Mouse (Mus musculus) embryonic facial prominence, embryonic 12.5 days (tissue): Measurements from ENCODE around the gene Cep250. TPM values are rescaled to one million over a fixed set of nuclear protein-coding genes. Genes with fewer than 3 reads are reported as not detected.
A peak's percentile ranks its signal among the peaks of the same experiment; 100 is the strongest.

Experiments used
- ATAC-seq: fragments of 200-750 bp; cut with Nextera tagmentation; 2 replicates; pipeline ENCODE4 v1.8.0; 2017; ENCODE audit not compliant: insufficient number of reproducible peaks, insufficient read depth, low FRiP score, low TSS enrichment
- H3K27ac ChIP-seq: fragments of 300-500 bp; sonication (generic); 2 replicates; pipeline ENCODE4 v1.5.1; 2016; ENCODE audit warnings: mild to moderate bottlenecking
- H3K27me3 ChIP-seq: fragments of 300-500 bp; sonication (generic); 2 replicates; pipeline ENCODE4 v1.6.1; 2016; ENCODE audit warnings: mild to moderate bottlenecking, moderate library complexity
- H3K36me3 ChIP-seq: fragments of 300-500 bp; sonication (generic); 2 replicates; pipeline ENCODE4 v1.6.1; 2016; ENCODE audit warnings: mild to moderate bottlenecking
- H3K4me1 ChIP-seq: fragments of 300-500 bp; sonication (generic); 2 replicates; pipeline ENCODE4 v1.6.1; 2016
- H3K4me2 ChIP-seq: fragments of 300-500 bp; sonication (generic); replicated peaks from 2 replicates; pipeline ENCODE4 v1.6.1; 2016; ENCODE audit warnings: mild to moderate bottlenecking, moderate library complexity
- H3K4me3 ChIP-seq: fragments of 300-500 bp; sonication (generic); 2 replicates; pipeline ENCODE4 v1.5.1; 2016; ENCODE audit warnings: mild to moderate bottlenecking
- H3K9ac ChIP-seq: fragments of 300-500 bp; sonication (generic); 2 replicates; pipeline ENCODE4 v1.6.1; 2016; ENCODE audit warnings: mild to moderate bottlenecking, moderate library complexity
- H3K9me3 ChIP-seq: fragments of 300-500 bp; sonication (generic); 2 replicates; pipeline ENCODE4 v1.6.1; 2016; ENCODE audit warnings: mild to moderate bottlenecking, moderate library complexity
- WGBS: fragments of 180-500 bp; shearing (Covaris S2); methylation state at CpG from one replicate; pipeline ENCODE4 v1.1.7; 2016; 5-methylcytosine and 5-hydroxymethylcytosine counted together
- polyA plus RNA-seq: library from polyadenylated mRNA; unstranded; fragments of >200 nt; fragmentation: Nextera tagmentation; extraction: Ambion mirVana; gene quantifications from 2 replicates; pipeline ENCODE4 v1.2.1, GENCODE M21; 2016

Cep250 gene
- polyA plus RNA-seq, 1 experiment from 2014 or later, result 35.2 TPM

DNA sequence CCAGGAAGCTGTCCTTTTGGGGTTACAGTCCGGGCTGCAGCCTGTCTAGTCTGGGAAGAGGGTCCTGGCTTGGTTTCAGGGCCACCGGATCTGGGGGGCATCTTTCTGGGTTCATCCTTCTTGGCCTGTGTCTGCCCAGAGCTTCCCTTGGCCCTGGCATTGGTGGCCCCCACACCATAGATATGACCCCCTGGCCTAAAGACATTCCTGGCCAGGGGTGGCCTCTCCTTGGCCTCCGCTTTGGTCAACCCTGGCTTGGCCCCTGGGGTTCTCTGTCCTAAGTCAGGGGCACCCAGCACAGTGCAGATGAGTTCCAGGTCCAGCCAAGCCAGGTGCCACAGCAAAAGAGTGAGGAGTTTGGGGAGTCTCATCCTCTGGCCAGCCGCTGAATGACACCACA, 11.6 kb upstream of the Cep250 start:
- H3K9ac ChIP-seq, result peak overlapping the region; percentile 17; the same call in 1 of the 2 replicates
- peak overlapping the region; percentile 81 for H3K27ac ChIP-seq
- peaks cover 56% of the 10 kb centered on the region for H3K4me1 ChIP-seq
- peak overlapping the region; percentile 39 for H3K4me2 ChIP-seq
- H3K4me3 ChIP-seq, result peak overlapping the region; percentile 13
- no peaks in the 10 kb centered on the region for H3K27me3 ChIP-seq
- H3K9me3 ChIP-seq, result no peaks in the 10 kb centered on the region
- no peak for ATAC-seq
- H3K36me3 ChIP-seq, result no peaks in the 10 kb centered on the region
- WGBS, result 73% methylated on average over 4 of the region's 4 CpGs

- 0 out of 2 replicates have a peak, but pooled peaks have one; percentile 35 for ATAC-seq
- Histone ChIP-seq H3K27ac (peak within 1 kb of the TSS; percentile 81), H3K4me2 (peak within 1 kb of the TSS; percentile 39), H3K27me3 (no peaks in the 10 kb centered on the region), H3K4me3 (peak within 1 kb of the TSS; percentile 13), H3K4me1 (peaks cover 60% of the 10 kb centered on the region), H3K9ac (peak within 1 kb of the TSS; percentile 17; the same call in 1 of the 2 replicates), H3K36me3 (no peaks in the 10 kb centered on the region), H3K9me3 (no peaks in the 10 kb centered on the region)
- WGBS, result 20% methylated on average over 13 of the region's 13 CpGs
Measured at GRCm38 (mm10) chr2:155945124-155945523, 11.1 kb upstream of the Cep250 start, which contains the start of gene Gdf5. Gene Gdf5 (minus strand): TSS chr2:155945367.

DNA sequence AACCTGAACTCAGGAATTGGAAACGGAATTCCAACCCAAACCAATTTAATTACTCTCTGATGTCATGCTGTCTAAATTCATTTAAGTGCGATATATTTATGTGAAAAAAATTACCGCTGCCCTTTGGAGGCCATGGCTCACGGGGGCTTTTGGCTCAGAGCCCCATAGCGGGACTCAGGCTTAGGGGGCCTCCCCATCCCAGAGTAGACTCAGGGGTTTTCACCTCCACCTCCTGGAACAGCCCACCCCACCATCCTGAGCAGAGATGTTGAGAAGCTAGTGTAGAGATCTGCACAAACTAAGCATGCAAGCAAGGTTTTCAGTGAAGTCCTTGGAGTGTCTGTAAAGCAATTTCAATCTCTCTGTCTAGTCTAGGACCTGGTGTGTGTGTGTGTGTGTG, 10.7 kb upstream of the Cep250 start:
- Histone ChIP-seq H3K4me1 (peaks cover 62% of the 10 kb centered on the region), H3K4me3 (no peak overlapping the region), H3K36me3 (no peaks in the 10 kb centered on the region), H3K27me3 (no peaks in the 10 kb centered on the region), H3K9ac (no peak overlapping the region), H3K4me2 (0 out of 2 replicates have a peak overlapping the region, but pooled peaks have one; percentile 13), H3K27ac (peak overlapping the region; percentile 81), H3K9me3 (no peaks in the 10 kb centered on the region)
- ATAC-seq, result no peak
- WGBS, result 23% methylated on average over 5 of the region's 5 CpGs

- no peak for ATAC-seq
- H3K36me3 ChIP-seq, result no peaks in the 10 kb centered on the region
- 0 out of 2 replicates have a peak overlapping the region, but pooled peaks have one; percentile 81 for H3K27ac ChIP-seq
- no peaks in the 10 kb centered on the region for H3K27me3 ChIP-seq
- H3K9ac ChIP-seq, result no peak overlapping the region
- no peak overlapping the region for H3K4me3 ChIP-seq
- H3K4me2 ChIP-seq, result no peak overlapping the region
- H3K9me3 ChIP-seq, result no peaks in the 10 kb centered on the region
- peaks cover 62% of the 10 kb centered on the region for H3K4me1 ChIP-seq
- 3% methylated on average over 7 of the region's 7 CpGs for WGBS
Measured at GRCm38 (mm10) chr2:155946069-155946468, 10.2 kb upstream of the Cep250 start.

DNA sequence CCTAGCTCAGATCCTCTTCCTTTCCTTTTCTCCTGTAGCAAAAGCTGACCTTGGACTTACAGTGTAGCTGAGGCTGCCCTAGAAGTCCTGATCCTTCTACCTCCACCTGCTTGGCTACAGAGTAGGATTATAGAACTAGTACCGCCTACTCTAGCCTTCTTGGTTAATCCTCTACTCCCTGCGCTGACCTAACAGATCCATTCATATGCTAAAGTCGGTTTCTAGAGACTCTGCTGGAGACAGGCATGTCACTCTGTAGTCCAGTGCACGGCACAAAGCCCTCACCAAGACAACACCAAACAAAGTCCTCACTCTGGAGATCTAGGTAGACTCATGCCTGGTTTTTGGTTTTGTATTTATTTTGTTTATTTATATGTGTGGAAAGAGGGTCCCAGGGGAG, 9.8 kb upstream of the Cep250 start:
- Histone ChIP-seq H3K4me1 (peaks cover 62% of the 10 kb centered on the region), H3K9ac (no peak overlapping the region), H3K9me3 (no peaks in the 10 kb centered on the region), H3K27ac (no peak overlapping the region), H3K4me3 (no peak overlapping the region), H3K36me3 (no peaks in the 10 kb centered on the region), H3K27me3 (no peaks in the 10 kb centered on the region), H3K4me2 (no peak overlapping the region)
- no peak for ATAC-seq
- 20% methylated on average over 4 of the region's 4 CpGs for WGBS

GRCm38 (mm10) chr2:155947390-155948002, 8.8 kb upstream of the Cep250 start:
- Histone ChIP-seq H3K9ac (no peak overlapping the region), H3K27me3 (no peaks in the 10 kb centered on the region), H3K27ac (no peak overlapping the region), H3K4me3 (no peak overlapping the region), H3K4me2 (no peak overlapping the region), H3K9me3 (no peaks in the 10 kb centered on the region), H3K36me3 (no peaks in the 10 kb centered on the region), H3K4me1 (peaks cover 57% of the 10 kb centered on the region)
- no peak for ATAC-seq
- WGBS, result 63% methylated on average over 5 of the region's 5 CpGs

DNA sequence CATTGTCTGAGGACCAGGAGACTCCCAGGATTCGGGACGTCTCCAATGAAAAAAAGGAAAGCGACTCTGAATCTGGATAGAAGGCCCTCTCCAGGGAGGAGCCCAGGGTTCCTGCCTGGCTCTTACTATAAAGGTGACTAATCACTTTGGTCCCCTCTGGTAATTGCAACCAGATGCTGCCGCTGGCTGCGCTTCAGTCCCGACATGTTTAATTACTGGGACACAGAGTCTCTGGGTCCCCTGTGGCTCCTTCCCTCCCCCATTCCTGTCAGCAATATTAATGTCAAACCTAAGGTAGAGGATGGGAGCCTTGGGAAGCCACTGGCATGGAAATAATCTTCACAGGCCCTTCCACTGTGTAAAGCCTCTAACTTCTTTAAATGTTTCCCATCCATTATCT, 6.9 kb upstream of the Cep250 start:
- no peak overlapping the region for H3K9ac ChIP-seq
- no peaks in the 10 kb centered on the region for H3K36me3 ChIP-seq
- no peak overlapping the region for H3K4me3 ChIP-seq
- WGBS, result 8% methylated on average over 6 of the region's 6 CpGs
- H3K4me1 ChIP-seq, result peaks cover 41% of the 10 kb centered on the region
- ATAC-seq, result no peak
- no peaks in the 10 kb centered on the region for H3K9me3 ChIP-seq
- H3K4me2 ChIP-seq, result peak overlapping the region; percentile 15; the same call in 1 of the 2 replicates
- H3K27ac ChIP-seq, result no peak overlapping the region
- no peaks in the 10 kb centered on the region for H3K27me3 ChIP-seq

DNA sequence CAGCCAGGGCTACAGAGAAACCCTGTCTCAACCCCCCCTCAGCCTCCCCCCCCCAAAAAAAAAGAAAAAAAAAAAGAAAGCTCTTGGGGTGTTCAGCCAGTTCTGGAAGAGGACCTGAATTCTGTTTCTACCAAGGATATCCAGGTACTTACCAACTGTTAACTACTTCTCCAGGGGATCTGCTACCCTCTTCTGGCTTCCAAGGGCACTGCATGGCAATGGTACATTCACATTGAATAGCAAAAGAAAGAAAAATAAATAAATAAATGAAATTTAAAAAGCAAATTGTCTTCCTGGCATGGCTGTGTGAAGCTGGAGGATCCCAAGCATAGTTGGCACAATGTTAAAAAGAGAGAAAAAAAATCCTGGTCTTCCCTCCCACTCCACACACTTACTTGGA, 4.3 kb upstream of the Cep250 start:
- no peak overlapping the region for H3K4me3 ChIP-seq
- no peak overlapping the region for H3K9ac ChIP-seq
- ATAC-seq, result no peak
- peaks cover 16% of the 10 kb centered on the region for H3K4me1 ChIP-seq
- H3K9me3 ChIP-seq, result no peaks in the 10 kb centered on the region
- H3K4me2 ChIP-seq, result no peak overlapping the region
- no peaks in the 10 kb centered on the region for H3K36me3 ChIP-seq
- H3K27ac ChIP-seq, result no peak overlapping the region
- H3K27me3 ChIP-seq, result 0 out of 2 replicates have a peak, but pooled peaks cover 2% of the 10 kb centered on the region

DNA sequence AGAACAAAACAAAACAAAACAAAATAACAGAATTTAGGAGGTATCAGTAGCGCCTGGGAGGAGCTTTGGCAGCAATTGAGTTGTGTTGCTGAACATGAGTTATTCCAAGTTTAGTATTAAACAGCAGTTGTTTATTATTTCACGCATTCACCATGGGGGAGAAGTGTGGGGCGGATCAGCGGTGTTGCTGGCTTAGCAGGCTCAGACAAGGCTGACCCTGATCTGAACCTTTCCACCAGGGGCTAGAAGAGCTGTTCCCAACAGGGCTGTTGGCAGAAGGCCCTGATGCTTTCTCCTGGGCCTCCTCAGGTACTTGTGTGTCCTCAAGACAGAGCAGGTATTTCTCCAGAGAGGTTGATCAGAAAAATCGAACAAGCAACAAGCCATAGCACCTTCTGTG, 3.7 kb downstream of the Cep250 start:
- Histone ChIP-seq H3K4me1 (peaks cover 4% of the 10 kb centered on the region; the same call in 1 of the 2 replicates), H3K9ac (no peak overlapping the region), H3K4me3 (no peak overlapping the region), H3K4me2 (no peak overlapping the region), H3K27me3 (0 out of 2 replicates have a peak, but pooled peaks cover 2% of the 10 kb centered on the region), H3K27ac (no peak overlapping the region), H3K9me3 (no peaks in the 10 kb centered on the region), H3K36me3 (peaks cover 31% of the 10 kb centered on the region)
- ATAC-seq, result no peak
- WGBS, result 88% methylated on average over 5 of the region's 5 CpGs

- Histone ChIP-seq H3K27me3 (no peaks in the 10 kb centered on the region), H3K9ac (no peak overlapping the region), H3K4me3 (no peak overlapping the region), H3K4me2 (no peak overlapping the region), H3K9me3 (no peaks in the 10 kb centered on the region), H3K4me1 (peaks cover 4% of the 10 kb centered on the region; the same call in 1 of the 2 replicates), H3K27ac (no peak overlapping the region), H3K36me3 (peaks cover 48% of the 10 kb centered on the region)
- WGBS, result 78% methylated on average over 10 of the region's 10 CpGs
- no peak for ATAC-seq
Measured at GRCm38 (mm10) chr2:155961862-155962261, 5.6 kb downstream of the Cep250 start.

DNA sequence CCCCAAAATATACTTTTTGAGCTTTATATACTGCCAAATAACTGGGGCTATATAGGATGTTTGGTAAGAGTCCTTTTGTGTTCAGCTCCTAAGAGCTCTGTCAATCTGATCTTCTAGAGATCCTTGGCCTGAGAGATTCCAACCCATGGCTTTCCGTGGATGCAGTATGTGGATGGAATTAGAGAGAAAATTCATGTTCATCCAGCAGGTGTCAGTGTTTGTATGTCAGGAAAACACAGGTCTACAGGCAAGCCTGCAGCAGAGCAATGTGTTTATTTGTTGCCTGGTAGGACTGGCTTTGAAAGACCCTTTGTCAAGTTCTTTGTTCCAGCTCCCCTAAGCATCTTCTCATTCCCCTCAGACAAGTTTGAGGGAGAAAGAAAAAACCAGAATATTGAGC, 6.7 kb downstream of the Cep250 start:
- no peaks in the 10 kb centered on the region for H3K27me3 ChIP-seq
- no peak overlapping the region for H3K4me2 ChIP-seq
- WGBS, result 43% methylated on average over 1 of the region's 1 CpGs
- no peak overlapping the region for H3K4me3 ChIP-seq
- no peaks in the 10 kb centered on the region for H3K9me3 ChIP-seq
- ATAC-seq, result no peak
- no peak overlapping the region for H3K9ac ChIP-seq
- peaks cover 58% of the 10 kb centered on the region for H3K36me3 ChIP-seq
- H3K27ac ChIP-seq, result no peak overlapping the region
- no peaks in the 10 kb centered on the region for H3K4me1 ChIP-seq

DNA sequence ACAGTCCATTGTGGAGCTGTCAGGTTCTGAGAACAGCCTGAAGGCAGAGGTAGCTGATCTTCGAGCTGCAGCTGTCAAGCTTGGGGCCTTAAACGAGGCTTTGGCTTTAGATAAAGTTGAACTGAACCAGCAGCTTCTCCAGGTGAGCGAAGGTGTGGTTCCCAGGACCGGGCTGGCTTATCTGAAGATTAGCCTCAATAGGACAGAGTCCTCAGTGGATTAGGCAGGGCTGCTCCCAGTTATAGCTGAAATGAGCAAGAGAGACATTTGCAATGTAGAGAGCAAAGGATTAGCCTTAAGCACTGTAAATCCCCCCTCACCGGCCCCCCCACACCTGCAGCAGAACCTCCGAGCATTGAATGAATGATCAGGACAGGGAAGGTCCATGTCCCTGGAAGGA, 17.1 kb downstream of the Cep250 start:
- H3K9me3 ChIP-seq, result no peaks in the 10 kb centered on the region
- H3K27me3 ChIP-seq, result no peaks in the 10 kb centered on the region
- no peak overlapping the region for H3K9ac ChIP-seq
- no peak overlapping the region for H3K4me2 ChIP-seq
- no peak overlapping the region for H3K4me3 ChIP-seq
- 85% methylated on average over 6 of the region's 6 CpGs for WGBS
- no peak overlapping the region for H3K27ac ChIP-seq
- H3K36me3 ChIP-seq, result peaks cover 91% of the 10 kb centered on the region
- no peaks in the 10 kb centered on the region for H3K4me1 ChIP-seq
- no peak for ATAC-seq
